Mouse (Mus musculus): ENCODE measurements around the gene Efr3b.

Gene Efr3b

DNA sequence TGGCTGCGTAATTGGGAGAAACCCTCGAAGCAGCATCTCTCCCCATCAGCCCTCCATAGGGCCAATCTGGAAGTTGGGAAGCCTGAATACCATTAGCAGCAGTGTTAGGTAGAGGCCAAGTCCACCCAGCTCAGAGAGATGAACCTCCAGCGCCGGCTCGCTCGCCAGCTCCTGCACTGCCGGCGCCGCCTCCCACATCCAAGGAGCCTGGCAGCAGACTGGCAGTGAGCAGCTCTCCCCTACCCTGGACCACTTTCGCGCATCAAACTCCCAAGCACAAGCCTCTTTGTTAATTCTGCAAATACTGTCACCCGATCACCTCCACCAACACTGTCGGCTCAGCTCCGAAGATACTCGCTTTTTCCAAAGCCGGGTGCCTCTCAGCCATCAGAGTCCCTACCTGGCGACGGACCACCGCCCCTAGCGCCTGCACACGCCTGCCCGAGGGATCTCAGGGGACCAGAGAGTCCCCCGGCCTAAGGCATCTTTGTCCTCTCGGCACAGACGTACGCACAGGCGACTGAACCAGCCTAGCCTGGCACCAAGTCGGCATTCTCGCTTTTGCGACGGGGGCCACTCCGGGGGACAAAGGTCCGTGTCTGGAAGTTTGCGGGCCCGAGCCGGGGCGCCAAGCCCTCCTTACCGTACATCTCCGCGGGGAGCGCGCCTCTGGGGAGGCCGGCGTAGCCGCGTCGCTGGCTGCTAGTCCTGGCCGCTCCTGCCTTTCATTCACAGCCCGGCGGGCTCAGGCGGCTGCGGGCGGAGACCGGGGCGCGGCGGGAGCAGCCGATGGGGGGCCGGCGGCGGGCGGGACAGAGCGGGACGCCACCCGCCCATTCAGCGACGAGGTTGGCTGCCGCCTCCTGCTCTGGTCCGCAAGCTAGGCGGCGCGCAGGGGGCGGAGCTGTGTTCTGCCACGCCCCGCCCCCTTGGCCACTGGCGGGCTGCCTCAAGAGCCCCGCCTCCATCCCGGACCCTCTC lies at the start of gene Efr3b:
Gene Efr3b (minus strand): TSS at position 855 of the 981 bp plus-strand sequence.
- peak; percentile 50 to 56 for DNase-seq (ENCODE audit: low spot score in 2 of 2)

GRCm38 (mm10) chr12:4083441-4083840 lies 44.7 kb upstream of the Efr3b start:
- DNase-seq (ENCODE audit: low spot score in 2 of 2) = no peak

DNA sequence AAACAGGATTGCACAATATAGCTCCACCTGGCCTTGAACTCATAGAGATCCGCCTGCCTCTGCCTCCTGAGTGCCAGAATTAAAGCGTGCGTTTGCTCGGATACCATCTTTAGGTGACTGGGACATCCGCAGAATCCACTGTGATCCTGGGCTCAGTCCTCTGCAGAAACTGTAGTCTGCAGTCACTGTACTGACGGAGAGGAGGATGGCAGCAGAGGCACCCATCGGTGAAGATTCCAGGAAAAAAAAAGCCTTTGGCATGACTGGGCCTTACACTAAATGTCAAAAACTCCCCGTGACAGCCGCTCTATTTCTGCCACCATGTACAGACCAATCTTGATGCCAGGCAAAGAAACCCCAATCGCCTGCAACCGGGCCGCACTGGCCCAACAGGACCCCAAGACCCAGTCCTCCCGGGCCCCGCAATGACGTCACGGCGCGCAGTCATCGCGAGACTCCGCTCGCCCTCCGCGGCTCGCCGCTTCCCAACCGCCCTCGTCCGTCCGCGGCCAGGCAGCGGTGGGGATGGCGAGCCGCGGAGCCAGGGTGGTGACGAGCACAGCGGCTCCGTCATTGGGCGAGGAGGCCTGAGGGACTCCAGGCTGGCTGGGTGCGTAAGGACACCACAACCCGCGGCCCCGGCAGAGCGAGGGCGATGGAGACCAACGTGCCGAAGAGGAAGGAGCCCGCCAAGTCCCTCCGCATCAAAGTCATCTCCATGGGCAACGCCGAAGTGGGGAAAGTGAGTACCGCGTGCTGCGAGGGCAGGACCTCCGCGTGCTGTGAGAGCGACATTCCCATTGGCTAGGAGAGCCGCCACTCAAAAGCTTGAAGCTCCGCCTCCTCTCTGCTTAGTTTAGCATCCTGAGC lies 43.7 kb upstream of the Efr3b start, which contains the start of gene Dnajc27:
Gene Dnajc27 (plus strand): TSS at position 452 of the 870 bp plus-strand sequence.
- DNase-seq (ENCODE audit: low spot score in 2 of 2) = peak; percentile 84 to 87

GRCm38 (mm10) chr12:4080311-4080710 lies 41.6 kb upstream of the Efr3b start:
- DNase-seq (ENCODE audit: low spot score in 2 of 2) = peak; percentile 62 to 73

GRCm38 (mm10) chr12:4078069-4078468 lies 39.4 kb upstream of the Efr3b start:
- no peak for DNase-seq (ENCODE audit: low spot score in 2 of 2)

- no peak for DNase-seq (ENCODE audit: low spot score in 2 of 2)
Measured at GRCm38 (mm10) chr12:4076383-4076782, 37.7 kb upstream of the Efr3b start.

DNA sequence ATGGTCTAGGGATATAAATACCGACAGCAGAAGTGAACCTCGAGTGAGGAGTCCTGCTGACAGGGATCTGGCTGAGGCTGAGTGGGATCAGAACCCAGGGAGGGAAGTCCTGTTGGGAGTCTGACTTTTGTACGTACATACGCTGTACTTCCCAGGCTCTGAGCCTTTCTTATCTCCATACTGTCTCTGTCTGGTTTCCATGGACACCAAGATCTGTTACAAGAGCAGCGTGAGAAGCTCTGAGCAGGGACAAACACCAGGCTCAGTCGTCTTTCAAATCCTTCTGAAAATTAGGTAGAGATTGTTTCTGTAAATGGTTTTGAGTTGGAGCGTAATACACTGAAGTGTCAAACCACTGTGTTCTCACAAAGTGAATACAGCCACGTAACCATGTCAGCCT lies 36.7 kb upstream of the Efr3b start:
- DNase-seq (ENCODE audit: low spot score in 2 of 2) = no peak

DNA sequence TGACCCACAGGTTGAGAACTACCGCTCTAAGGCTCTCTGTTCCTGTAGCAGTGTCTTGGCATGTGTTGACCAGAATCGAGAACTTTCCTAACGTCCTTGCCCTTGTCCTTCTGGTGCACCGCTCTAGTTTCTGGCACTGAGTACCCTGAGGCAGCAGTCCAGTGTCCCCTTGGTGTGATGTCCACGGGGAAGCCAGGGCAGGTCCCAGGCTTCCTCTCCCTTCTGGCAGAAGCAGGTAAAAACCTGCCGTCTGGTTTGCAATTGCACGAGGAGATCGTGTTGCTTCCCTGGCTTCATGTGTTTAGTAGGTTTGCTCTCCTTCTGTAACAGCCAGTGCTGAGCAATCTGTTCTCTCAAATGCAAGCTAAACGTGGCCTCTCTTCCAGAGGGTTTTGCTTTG lies 33.0 kb upstream of the Efr3b start:
- no peak for DNase-seq (ENCODE audit: low spot score in 2 of 2)

DNA sequence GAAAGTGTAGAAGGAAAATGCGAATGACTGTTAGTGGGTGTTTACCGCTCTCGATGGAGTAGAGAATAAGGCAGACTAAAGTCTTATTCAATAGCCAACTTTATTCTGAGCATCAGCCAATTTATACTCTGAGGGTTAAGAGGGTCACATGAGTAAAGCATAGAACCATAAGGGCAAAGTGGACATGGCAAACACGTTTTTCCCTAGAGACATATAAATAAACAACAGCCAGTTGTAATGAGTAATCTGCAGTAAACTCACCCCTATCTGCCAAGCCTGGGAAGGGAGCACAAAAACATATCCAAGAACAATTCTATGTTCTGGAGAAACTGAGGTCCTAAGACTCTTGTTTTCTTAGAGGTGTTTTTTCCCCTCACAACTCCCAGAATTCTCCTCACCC lies 29.8 kb upstream of the Efr3b start:
- DNase-seq (ENCODE audit: low spot score in 2 of 2) = no peak

DNA sequence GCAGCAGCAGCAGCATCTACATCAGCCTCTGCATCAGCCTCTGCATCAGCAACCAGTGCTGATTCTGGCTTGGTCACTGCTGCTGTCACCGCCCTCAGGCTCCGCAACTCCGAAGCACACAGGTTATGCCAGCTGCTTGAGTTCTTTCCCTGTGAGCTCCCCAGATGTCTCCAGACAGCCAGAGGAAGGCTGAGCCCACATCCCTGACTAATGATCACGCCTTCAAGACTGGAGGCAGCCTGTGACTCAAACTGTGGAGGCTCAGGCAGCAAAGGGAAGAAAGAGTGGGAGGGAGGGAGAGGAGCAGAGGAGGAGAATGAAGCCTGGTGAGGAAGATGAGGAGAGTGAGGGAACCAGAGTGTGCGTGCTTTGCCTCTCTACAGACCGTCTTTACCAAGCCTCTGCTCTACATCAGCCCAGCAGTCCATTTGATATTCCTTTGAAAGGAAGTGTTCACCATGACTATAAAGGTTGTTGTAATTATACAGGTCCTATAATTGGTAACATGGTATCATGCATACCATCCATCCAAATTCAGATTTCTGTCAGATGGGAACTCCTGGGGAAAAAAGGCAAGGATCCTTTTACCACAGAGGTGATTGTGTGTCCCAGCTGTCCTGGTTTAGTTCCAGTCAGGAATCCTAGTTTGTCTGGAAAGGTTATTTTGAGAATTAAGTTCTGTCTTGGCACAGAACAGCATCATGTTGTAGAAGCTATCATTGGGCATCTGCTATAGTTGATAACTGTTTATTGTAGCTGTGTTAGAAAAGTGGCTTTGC lies 28.2 kb upstream of the Efr3b start:
- no peak for DNase-seq (ENCODE audit: low spot score in 2 of 2)

- DNase-seq (ENCODE audit: low spot score in 2 of 2) = no peak
Measured at GRCm38 (mm10) chr12:4065944-4066343, 27.2 kb upstream of the Efr3b start.

DNA sequence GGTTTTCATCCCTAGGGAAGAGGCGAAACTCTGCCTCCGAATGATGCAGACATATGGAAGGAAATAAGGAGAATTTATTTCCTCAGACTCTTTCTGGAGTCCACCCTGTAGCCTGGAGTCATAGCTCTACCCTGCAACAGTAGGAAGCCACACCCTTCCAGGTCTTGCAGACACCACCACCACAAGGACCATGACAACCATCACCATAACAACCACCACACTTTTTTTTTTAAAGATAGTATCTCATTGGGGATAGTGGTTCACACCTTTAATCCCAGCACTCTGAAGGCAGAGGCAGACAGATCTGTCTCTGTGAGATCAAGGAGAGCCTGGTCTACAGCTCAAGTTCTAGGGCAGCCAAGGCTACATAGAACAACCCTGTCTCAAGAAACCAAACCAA lies 26.8 kb upstream of the Efr3b start:
- no peak for DNase-seq (ENCODE audit: low spot score in 2 of 2)

GRCm38 (mm10) chr12:4059683-4060082 lies 21.0 kb upstream of the Efr3b start:
- DNase-seq (ENCODE audit: low spot score in 2 of 2) = no peak

GRCm38 (mm10) chr12:4058321-4058720 lies 19.6 kb upstream of the Efr3b start:
- no peak for DNase-seq (ENCODE audit: low spot score in 2 of 2)

- no peak for DNase-seq (ENCODE audit: low spot score in 2 of 2)
Measured at GRCm38 (mm10) chr12:4054845-4055244, 16.1 kb upstream of the Efr3b start.

DNA sequence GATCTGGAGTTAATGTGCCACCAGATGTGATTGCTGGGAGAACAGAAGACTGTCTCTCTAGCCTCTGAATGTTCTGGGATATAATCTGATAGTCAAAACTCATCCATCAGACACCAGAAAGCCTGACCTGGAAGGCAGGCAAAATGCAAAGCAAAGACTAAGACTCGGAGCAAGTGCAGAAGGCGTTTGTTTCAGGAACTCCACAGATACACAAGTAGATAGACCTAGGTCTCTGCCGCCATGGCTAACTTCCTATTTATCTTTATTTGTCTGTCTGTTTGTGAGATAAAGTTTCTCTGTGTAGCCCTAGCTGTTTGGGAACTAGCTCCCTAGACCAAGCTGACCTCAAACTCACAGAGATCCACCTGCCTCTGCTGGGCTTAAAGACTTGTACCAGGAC lies 14.9 kb upstream of the Efr3b start:
- no peak for DNase-seq (ENCODE audit: low spot score in 2 of 2)

- DNase-seq (ENCODE audit: low spot score in 2 of 2) = no peak
Measured at GRCm38 (mm10) chr12:4050861-4051425, 12.2 kb upstream of the Efr3b start.

DNA sequence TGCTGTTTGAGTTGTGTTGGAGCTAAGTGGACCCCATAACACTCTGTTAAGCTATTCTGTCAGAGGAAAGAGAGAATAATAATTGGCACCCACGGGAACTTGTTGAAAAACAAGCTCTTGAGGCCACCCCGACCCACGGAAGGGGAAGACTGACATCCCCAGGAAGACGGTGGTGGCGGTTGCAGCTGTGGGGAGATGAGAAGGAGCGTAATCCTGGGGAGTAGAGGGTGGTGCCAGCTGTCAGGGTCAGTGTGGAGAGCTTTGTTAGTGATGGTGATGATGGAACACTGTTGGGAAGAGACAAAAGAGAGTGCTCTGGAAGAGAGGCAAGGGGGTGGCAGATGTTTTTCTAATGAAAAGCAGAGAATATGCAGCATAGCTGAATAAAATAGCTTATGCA lies 9.3 kb upstream of the Efr3b start:
- DNase-seq (ENCODE audit: low spot score in 2 of 2) = no peak

GRCm38 (mm10) chr12:4045992-4046391 lies 7.3 kb upstream of the Efr3b start:
- no peak for DNase-seq (ENCODE audit: low spot score in 2 of 2)

DNA sequence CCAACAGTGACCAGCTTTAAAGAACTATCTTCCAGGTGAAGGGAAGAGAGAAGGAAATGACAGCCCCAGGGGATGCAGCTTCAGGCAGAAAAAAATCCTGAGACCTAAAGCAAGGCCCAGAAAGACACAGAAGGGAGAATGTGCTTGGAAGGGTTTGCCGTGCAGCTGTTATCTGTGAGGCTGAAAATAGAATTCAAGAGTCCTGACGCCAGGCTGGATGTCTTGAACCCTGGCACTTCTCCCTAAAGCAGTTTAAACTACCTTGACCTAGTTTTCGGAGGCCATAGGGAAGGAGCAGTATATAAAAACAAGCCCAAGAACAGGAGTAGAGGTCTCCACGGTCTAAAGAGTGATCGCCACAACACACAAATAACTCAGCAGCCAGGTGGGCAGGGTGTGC lies 3.7 kb upstream of the Efr3b start:
- DNase-seq (ENCODE audit: low spot score in 2 of 2) = no peak

GRCm38 (mm10) chr12:4039046-4039445 lies 331 bp upstream of the Efr3b start:
- no peak for DNase-seq (ENCODE audit: low spot score in 2 of 2)
